Mouse (Mus musculus): ENCODE results near the gene A630076J17Rik.

DNA sequence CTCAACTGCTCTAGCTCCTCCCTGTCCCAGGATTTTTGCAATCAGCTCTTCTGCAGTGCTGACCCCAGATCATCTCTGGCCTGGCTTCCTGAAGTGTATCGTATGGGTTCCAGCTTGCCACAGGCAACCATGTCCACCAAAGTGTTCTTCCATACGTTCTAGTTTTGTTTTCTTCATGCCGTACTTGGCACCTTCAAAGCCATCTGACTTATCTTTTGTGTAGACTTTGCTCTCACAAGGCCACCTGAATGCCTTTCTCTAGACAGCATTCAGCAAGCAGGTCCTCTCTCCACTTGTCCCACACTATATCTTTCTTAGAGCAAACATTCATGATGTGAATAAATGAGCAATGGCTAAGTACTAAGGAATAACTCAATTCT, 13.3 kb upstream of the A630076J17Rik start:
- TF ChIP-seq CTCF (conservative IDR thresholded peaks at IDR 0.05; ENCODE audit: low read length) (no peak), POU5F1 (IDR thresholded peaks at IDR 0.05; ENCODE audit: borderline replicate concordance, low read length) (no peak), NANOG (IDR thresholded peaks at IDR 0.05; ENCODE audit: borderline replicate concordance, low read length) (no peak)
